Mouse (Mus musculus) testis, postnatal 14 days (tissue): ENCODE data around the gene Rab28.

Experiments used
- DNase-seq: peaks from one replicate; pipeline ENCODE4 v3.0.0; 2021; ENCODE audit warnings: low spot score

Gene Rab28

DNA sequence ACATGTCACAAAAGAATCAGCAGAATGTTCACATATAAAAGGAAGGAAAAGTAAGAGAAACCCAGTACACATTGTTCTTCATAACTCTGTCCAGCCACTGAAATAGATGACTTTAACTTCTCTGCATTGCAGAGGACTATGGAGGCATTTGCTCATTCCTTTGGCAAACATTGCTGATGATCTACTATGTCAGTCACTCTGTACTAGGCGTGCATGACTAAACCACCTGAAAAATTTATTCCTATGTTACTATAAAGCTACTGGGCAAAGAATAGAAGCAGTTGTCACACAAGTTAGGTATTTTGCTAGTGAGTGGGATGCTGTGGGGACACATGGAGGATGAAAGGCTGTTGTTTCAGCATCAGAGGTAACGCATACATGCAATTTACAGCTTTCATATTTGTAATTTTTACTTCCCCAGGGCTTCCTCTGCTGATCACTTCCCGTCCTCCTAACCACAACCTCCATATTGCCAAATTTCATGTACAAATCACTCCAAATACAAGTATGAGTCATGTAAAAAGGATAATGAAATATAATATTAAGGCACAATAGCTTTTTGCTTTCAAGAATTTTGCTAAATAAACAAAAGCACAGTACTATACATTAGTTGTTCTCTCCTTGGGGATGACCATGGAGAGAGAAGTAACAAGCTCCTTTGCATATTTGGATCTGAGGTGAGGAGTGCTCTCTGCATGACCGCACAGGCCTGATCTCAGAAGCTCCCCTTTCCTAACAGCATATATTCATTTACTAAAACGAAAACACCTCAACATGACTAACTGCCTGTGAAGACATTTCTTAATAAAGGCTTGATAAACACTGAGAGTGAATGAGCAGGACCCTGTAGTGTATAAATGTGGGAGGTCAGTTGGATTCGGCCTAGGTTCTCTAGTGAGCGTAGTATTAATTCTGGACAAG, 80.5 kb downstream of the Rab28 start:
- DNase-seq = no peak

DNA sequence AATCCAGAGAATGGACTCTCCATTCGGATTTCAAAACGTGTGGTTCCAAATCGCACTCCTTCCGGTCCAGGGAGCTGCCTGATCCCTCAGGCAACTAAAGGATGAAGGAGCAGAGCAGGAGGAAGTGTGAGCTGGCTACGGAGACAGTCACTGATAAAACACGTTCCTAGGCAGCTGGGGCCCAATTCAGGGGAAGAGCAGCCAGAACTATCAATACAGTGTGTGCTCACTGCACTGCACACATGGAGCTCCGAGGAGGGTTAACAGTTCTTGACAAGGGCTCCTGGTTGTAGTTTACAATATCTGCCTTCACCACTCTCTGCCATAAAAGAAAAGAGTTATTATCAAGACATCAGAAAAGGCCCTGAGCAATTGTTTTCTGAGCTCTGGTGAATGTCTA, 82.4 kb downstream of the Rab28 start:
- DNase-seq = no peak

DNA sequence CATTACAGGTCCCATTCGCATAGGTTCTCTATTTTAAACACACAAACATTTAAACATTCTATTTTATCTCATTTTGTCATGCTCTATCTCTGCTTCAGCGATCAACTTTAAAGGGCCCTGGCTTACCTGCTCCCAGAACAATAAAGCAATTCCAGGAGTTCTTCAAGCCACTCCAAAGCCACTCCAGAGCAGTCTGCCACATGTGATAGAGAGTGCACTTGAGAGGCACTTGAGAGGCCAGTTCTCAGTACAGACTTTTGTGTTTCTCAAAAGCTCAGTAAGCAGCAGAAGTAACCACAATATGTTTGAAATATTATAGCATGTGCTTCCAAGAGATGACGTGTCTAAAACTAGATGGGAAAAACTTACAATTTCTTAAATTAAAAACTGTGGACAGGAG, 86.2 kb downstream of the Rab28 start:
- no peak for DNase-seq

DNA sequence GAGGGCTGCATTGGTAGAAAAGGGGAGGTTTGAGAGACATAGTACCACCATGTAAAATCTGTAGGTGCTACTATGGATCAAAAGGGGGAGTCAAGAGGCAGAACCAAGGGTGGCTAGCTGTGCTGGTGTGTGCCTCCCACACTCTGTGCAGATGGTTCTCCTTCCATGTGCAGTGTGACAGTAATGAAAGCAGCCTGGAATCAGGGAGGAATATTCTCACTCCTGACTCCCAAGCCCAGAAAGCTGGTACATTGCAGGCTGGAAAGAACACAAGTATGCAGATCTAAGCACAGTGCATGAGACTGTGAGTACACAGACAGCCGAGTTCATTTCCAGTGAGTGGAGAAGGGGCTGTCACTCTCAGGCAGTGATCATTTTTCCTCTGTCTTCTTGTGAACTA, 89.0 kb downstream of the Rab28 start:
- DNase-seq = no peak

DNA sequence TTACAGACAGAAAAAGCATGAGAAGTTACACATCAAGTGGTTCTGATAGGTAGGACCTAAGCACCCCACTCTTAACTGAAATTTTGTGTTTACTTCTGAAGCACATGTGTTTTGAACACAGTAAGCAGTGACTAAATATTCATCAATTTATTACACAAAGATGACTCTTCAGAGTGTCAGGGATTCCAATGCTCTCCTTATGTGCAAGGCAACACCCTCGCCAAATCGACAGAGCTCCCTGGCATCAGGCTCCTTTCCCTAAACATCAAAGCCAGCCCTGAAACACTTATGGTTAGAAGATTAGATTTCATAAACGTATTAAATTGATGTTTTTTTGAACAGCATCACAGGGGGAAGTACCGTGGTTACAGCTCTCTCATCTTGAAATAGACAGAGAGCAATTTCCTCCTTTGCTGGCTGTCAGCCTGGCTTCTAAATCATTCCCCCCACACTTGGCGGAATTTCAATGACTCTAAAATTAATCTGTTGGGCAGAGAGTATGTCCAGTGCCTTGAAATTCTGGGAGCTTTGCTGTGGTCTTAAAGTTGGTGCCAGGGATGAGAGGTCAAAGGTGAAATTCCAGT, 97.4 kb downstream of the Rab28 start:
- DNase-seq = no peak

DNA sequence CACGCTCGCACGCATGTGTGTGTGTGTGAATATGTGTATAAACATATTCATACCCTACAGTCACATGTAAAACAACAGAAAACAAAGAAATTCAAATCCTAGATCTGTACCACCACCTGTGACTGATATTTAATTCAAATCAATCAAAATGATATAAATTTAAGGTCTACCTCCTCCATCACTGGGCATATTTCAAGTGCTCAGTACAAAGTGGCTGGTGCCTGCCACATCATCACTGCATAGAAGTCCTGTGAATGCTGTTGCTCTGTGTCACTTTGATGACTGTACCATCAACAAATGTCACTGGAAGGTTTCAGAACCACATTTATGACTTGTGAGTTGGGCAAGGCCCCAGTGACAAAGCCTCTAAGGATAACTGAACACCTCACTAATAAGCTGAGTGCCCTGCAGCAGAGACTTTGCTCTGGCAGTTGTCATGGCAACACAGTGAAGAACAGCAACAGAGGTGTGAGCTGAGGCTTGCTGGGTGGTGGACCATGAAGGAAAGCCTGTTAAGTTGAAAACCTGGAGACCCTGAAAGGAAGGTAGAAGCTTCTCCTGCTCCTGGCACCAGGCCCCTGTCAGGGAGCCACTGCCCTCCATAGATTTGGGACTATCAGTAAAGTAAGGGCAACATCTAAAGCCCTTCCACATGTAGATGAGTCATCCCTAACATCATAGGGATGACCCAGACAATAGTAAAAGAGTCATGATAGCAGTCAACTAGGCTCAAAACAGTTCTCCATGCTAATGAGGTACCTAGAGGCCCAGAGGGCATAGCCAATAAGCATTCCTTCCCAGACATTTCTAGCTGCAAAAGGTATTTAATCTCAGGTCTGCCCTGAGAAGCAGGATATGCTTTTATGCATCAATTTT, 111.5 kb downstream of the Rab28 start:
- DNase-seq = no peak

DNA sequence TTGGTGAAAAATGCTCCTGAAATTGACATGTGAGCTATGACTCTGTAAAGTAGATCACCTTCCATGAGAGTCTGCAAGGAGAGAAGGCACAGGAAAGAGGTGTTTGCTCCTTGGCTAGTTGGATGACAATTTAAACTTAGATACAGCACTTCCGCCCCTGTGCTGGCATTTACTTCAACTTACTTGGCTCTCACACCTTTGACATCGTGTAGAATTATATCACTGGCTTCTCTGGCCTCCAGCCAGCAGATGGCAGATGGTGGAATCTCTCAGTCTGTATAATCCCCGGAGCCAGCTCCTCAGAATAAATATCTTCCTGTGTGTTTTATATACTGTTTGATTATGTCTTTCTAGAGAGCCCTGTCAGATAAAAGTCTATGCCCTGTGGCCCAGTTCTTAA, 112.8 kb downstream of the Rab28 start:
- DNase-seq = no peak

DNA sequence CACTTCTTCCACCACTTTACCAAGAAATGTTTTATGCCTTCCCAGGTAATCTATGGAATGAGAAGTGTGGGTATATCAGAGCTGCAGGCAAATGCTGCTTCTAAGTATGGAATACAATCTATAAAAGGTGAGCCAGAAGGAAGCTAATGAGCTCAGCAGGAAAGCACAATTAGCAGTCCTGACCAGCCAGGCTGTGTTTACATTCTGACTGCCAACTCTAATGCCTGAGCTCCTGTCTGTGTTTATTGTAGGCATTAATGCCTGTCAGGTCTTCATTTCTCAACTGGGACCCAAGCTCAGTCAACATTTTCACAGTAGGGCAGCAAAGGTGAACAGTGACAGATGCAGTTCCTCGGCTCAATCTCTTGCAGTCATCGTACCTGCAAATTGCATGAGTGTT, 129.9 kb downstream of the Rab28 start:
- no peak for DNase-seq
